Mouse (Mus musculus) v-Abl transformed pro-B cells (cell line): ENCODE measurements around the gene H2al2a.

Source experiments
- in situ Hi-C, 2 experiments: fragments of 400-800 bp; cut with MboI; formaldehyde crosslinking; loops; one replicate each; pipeline ENCODE4 v1.15.1; 2025; ENCODE audit not compliant: unreplicated experiment in 2 of 2

The H2al2a gene

DNA sequence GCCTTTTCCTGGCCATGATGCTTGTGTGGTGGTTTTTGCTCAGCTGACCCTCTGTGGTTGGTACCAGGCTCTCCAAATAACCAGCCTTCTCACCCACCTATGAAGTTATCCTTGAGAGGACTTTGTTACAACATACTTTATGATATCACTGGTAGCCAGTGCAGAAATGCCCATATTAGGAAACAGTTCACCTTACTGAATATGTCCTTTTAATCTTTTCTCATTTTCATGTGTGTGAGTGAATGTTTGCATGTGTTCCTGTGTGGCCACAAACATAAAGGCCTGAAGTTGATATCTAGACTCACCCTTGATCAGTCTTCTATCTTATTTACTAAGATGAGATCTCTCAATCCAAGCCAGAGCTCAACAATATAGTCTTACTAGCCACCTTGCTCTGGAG, at the start of gene H2al2a:
Gene H2al2a, minus strand, starts transcription at position 101 of the 400 bp plus-strand sequence.
- in situ Hi-C loops, result no loop called here

- in situ Hi-C loops, result loop anchor here in 1 of 2 experiments (5.0 to 25.0 kb wide), 2 partner anchors 51 to 316 kb away; no protein-coding TSS in a partner anchor
Measured at GRCm38 (mm10) chr2:18046186-18046585, 49.4 kb upstream of the H2al2a start.

- in situ Hi-C loops, result loop anchor here in 1 of 2 experiments (5.0 to 25.0 kb wide), 2 partner anchors 52 to 317 kb away; no protein-coding TSS in a partner anchor
Measured at GRCm38 (mm10) chr2:18045781-18046181, 49.0 kb upstream of the H2al2a start.

DNA sequence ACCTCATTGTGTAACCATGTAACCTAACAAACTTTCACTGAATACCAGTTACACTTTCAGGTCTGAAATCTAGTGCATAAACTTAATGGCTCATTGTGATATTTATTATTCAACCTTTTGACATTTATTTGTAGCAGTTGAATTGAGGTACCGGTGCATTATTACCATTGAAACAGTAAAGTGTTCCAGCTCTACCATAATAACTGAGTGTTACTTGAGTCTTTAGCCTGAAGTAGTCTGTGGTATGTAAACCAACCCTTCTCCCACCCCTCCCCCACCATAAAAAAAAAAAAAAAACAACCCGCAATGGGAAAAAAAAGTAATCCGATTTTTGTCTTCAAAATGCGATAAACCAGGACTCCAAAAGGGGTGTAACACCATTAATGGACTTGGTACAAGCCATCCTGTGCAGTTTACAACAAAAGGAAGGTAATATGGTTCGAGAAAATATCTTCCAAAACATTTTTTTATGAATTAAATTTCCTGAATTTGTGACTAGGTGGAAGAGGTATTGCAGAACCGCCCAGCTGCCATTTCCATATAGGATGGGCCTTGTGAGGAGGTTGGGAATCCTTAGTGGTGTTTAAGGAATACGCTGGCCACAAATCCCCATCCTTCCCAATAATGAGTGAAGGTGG, 48.5 kb upstream of the H2al2a start:
- in situ Hi-C loops, result loop anchor here in 1 of 2 experiments (5.0 to 25.0 kb wide), 2 partner anchors 52 to 317 kb away; no protein-coding TSS in a partner anchor

- in situ Hi-C loops, result loop anchor here in 1 of 2 experiments (25.0 kb wide), 1 partner anchor 321 kb away; no protein-coding TSS in a partner anchor
Measured at GRCm38 (mm10) chr2:18041199-18041885, 44.6 kb upstream of the H2al2a start.

DNA sequence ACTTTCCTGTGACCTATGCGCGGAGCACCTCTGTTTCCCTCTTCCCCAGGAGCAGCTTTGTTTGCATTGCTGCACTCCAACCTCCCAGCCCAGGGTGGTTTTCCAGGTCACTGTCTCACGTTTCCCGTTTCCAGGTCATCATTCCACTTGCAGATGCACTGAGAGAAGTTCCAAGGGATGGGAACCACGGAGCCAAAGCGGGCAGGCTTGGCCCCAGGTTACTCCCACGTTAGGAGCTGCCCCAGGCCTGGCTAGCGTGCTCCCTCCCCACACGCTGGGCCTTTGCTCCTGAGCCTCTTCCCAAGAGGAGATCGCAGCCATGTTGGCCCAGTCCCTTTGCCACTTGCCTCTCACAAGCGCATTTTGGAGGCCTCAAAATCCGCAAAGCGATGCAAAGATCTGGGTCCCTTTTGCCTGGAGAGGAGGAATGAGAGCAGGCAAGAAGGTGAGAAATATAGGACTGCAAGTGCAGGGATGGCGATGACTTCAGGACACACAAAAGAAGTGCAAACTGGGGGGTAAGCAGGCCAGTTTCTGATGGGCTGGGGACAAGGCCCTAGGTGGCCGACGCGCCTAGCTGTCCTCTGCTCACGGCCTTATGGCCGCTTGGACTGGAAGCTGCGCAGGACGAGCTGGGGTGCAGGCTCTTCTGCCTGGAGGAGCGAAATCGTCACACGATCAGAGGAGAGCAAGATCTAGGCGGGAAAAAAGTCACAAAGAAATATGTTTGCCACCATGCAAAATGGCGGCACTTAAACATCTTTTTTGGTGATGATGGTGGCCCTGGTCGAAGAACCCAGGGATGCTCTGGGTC, 43.8 kb upstream of the H2al2a start:
- in situ Hi-C loops, result loop anchor here in 1 of 2 experiments (25.0 kb wide), 1 partner anchor 322 kb away; no protein-coding TSS in a partner anchor

- in situ Hi-C loops, result loop anchor here in 1 of 2 experiments (25.0 kb wide), 1 partner anchor 323 kb away; no protein-coding TSS in a partner anchor
Measured at GRCm38 (mm10) chr2:18039566-18040290, 43.0 kb upstream of the H2al2a start.

- in situ Hi-C loops, result loop anchor here in 1 of 2 experiments (25.0 kb wide), 1 partner anchor 323 kb away; no protein-coding TSS in a partner anchor
Measured at GRCm38 (mm10) chr2:18038895-18039371, 42.2 kb upstream of the H2al2a start.

DNA sequence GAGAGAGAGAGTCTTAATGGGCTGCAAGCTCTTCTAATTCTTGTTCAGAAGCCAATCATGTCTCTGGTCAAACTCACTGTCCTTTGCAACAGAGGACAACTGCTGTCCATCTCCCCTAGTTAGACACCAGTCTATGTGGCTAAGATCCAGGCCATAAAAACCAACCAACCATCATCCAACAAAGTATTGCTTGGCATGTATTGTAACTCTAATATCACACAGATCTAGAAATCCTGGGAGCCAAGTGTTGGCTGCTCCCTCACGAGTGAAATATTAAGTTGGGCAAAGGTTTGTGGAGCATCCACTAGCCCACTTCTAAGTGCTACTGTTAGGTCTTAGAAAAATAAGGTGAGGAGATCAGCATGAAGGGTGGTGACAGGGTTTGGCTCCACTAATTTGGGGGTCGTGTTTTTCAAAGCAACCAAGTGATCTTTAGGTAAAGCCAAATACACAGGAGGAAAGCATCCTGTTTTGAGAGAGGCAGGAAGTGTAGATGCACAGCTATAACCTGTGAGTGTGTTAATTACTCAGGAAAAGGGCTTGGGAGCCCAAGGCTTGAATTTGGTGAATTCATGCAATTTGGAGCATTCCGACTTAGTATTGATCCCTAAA, 41.5 kb upstream of the H2al2a start:
- in situ Hi-C loops, result loop anchor here in 1 of 2 experiments (25.0 kb wide), 1 partner anchor 324 kb away; no protein-coding TSS in a partner anchor

GRCm38 (mm10) chr2:18037491-18037890, 40.7 kb upstream of the H2al2a start, which contains the start of gene A930004D18Rik:
Gene A930004D18Rik, minus strand, starts transcription at chr2:18037737.
- in situ Hi-C loops, result loop anchor here in 1 of 2 experiments (25.0 kb wide), 1 partner anchor 325 kb away; no protein-coding TSS in a partner anchor

GRCm38 (mm10) chr2:18034371-18035250, 37.9 kb upstream of the H2al2a start:
- in situ Hi-C loops, result loop anchor here in 1 of 2 experiments (25.0 kb wide), 1 partner anchor 328 kb away; no protein-coding TSS in a partner anchor

DNA sequence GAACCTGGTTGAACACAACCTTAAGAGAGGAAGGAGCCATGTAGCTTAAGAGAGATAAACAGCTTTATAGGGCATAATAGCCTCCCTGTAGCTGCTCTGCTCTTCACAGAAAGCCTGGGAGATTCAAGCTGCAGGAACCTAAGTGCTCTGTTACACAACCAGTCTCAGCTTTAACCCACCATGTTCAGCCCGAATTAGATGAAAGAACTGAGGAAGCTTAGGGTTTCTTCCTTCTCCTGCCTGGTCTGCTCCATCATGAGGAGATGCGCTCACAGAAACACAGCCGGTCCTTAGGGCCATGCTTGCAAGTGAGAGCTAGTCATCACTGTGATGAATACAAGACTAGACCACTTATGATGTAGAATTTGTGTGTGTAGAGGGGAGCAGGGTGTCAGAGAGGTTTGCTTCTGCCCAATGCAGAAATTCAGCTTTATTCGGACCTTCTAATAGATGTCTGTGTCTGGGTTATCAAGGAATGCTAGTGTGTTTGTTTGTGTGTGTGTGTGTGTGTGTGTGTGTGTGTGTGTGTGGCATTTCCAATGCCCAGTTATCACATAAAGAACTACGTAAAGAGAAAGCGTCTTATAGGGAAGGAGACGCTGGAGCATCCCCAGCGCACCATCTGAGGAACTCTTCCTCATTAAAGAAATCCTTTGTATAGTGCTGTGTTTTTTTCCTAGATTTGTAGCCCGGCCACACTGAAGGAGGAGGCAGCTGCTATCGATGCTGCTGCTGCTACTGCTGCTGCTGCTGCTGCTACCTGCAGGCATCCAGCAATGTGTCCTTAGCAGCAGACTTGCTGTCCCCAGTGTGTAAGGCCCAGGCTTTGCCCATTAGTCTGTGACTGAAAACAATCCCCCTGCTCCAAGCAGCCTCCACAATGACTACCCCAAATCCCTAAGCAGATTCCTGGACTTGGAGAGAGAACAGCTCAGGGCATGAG, 36.7 kb upstream of the H2al2a start:
- in situ Hi-C loops, result loop anchor here in 1 of 2 experiments (25.0 kb wide), 1 partner anchor 329 kb away; no protein-coding TSS in a partner anchor

- in situ Hi-C loops, result loop anchor here in 1 of 2 experiments (25.0 kb wide), 1 partner anchor 330 kb away; no protein-coding TSS in a partner anchor
Measured at GRCm38 (mm10) chr2:18032538-18032895, 35.8 kb upstream of the H2al2a start.

- in situ Hi-C loops, result loop anchor here in 1 of 2 experiments (25.0 kb wide), 1 partner anchor 330 kb away; no protein-coding TSS in a partner anchor
Measured at GRCm38 (mm10) chr2:18031831-18032537, 35.2 kb upstream of the H2al2a start.

- in situ Hi-C loops, result loop anchor here in 1 of 2 experiments (25.0 kb wide), 1 partner anchor 331 kb away; no protein-coding TSS in a partner anchor
Measured at GRCm38 (mm10) chr2:18031271-18031821, 34.6 kb upstream of the H2al2a start.

DNA sequence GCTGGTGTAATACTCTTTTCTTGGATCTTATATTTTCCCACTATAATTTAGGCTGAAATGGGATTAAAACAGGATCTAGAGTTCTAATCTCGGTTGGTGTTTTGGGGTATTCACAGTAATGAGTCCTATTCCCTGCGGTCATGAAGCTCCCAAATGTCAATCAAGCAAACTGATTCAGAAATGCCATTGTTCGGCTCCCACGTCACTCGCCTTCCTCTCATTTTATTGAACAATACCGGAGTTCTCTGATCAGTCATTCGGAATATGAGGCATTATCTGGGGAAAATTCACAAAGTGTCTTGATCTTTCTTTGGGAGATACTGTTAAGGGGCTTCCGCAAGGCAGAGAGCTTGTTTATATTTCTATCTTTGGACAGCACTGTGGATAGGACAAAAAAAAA, 33.8 kb upstream of the H2al2a start:
- in situ Hi-C loops, result loop anchor here in 1 of 2 experiments (25.0 kb wide), 1 partner anchor 332 kb away; no protein-coding TSS in a partner anchor
